ENCODE assay signal across 25 mouse cellular contexts in the genomic region with DNA sequence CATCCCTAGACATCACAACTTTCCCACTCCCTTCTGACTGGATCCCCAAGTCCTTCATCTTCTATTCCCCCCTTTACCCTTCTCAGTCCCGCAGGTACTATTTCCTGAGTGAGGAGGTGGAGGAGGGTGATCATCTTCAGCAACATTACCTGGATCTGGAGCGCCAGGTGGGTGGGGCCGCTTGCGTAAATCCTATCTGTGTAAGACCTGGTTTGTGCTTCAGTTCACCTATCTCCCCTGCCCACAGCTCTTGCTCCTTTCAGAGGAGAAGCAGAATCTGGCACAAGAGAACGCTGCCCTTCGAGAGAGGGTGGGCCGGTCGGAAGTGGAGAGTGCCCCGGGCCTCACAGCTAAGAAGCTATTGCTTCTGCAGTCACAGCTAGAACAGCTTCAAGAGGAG. TPM values are rescaled to one million over a fixed set of nuclear protein-coding genes. Genes with fewer than 3 reads are reported as not detected.
"Had no signal": no experiment of that assay in that cellular context is flagged by ENCODE, and none has a peak within 500 bp of the region (broad histone marks: within the 10 kb centered on the region; RNA-seq: fewer than 3 reads in every experiment).

No protein-coding gene starts in this region.

- H3K9me3 ChIP-seq: limb, embryonic 12.5 days; limb, embryonic 15.5 days; midbrain, embryonic 13.5 days had no signal

- ATAC-seq: liver, postnatal 0 days; lung, postnatal 0 days; midbrain, embryonic 13.5 days had no signal

- H3K27ac ChIP-seq: left cerebral cortex, adult 2 months; limb, embryonic 12.5 days; limb, embryonic 15.5 days; liver, embryonic 14.5 days; macrophage; midbrain, embryonic 13.5 days had no signal

- H3K4me3 ChIP-seq: left cerebral cortex, adult 2 months; limb, embryonic 12.5 days; limb, embryonic 15.5 days; midbrain, embryonic 13.5 days had no signal

- H3K4me2 ChIP-seq: limb, embryonic 12.5 days; limb, embryonic 15.5 days; liver, embryonic 11.5 days; lung, embryonic 14.5 days; midbrain, embryonic 13.5 days had no signal

- H3K9ac ChIP-seq: limb, embryonic 12.5 days; limb, embryonic 15.5 days; liver, embryonic 14.5 days; liver, postnatal 0 days; lung, embryonic 14.5 days; midbrain, embryonic 13.5 days had no signal

- DNase-seq: kidney, adult 2 months; kidney, postnatal 10 days; kidney, postnatal 36 days; layer of hippocampus, postnatal 36 days; left cerebral cortex, postnatal 4 days; liver, postnatal 0 days; lung, embryonic 14.5 days; right cerebral cortex, adult 18-20 months; right cerebral cortex, postnatal 14 days; right cerebral cortex, postnatal 4 days; spleen, adult 18-20 months; thymus, adult 18-20 months; thymus, postnatal 36 days had no signal

RNA-seq across cellular contexts. Expression of a gene that starts 20.0 kb away (rescaled TPM):
- polyA plus RNA-seq: kidney, adult 2 months; kidney, embryonic 14.5 days; limb, embryonic 12.5 days; liver, embryonic 11.5 days; liver, embryonic 14.5 days; liver, postnatal 0 days; lung, embryonic 14.5 days; lung, postnatal 0 days; macrophage; midbrain, embryonic 13.5 days; neural tube, embryonic 11.5 days; neural tube, embryonic 14.5 days; testis, adult 2 months had no signal
